Mouse (Mus musculus): Measurements from ENCODE around the gene Anxa4.

Gene Anxa4

GRCm38 (mm10) chr6:86800467-86800866 lies 7.1 kb upstream of the Anxa4 start:
- DNase-seq (ENCODE audit: low read depth, low spot score): no peak

- no peak for DNase-seq (ENCODE audit: low read depth, low spot score)
Observed at GRCm38 (mm10) chr6:86797455-86797854, 4.1 kb upstream of the Anxa4 start.

DNA sequence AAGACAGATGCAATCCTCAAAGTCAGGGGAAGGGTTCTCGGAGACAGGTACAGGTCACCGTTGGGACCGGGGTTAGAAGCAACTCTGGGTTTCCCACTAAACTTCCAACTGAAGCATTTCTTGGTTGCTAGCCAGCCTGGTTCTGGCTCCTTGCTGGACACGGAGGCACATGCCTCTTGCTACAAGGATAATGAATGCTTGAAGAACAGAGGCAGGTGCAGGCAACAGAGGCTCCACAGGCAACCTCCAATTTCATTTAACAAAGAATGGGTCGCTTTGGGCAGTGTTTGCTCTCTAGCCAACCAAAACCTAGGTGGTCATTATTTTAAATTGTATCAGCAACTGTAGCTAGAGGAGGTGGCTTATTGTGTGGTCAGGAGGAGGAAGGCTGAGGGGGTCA lies 573 bp upstream of the Anxa4 start:
- DNase-seq (ENCODE audit: low read depth, low spot score): no peak

- no peak for DNase-seq (ENCODE audit: low read depth, low spot score)
Observed at GRCm38 (mm10) chr6:86790351-86790943, 2.9 kb downstream of the Anxa4 start.

DNA sequence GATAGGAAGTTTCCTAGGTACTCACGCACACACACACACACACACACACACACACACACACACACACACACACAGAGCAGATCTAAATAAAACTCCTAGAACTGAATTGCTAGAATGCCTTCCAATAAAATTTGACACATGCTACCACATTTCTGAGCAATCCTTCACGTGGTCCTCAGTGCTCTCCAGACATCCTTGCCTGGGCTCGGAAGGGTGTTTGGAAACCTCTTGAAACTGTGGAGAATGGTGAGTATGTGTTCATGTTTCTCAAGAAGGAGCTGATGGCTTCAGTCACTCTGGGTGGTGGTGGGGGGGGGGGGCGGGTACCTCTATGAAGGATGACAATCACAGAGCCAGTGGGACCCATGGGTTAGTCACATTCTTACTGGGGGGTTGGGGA lies 5.1 kb downstream of the Anxa4 start:
- DNase-seq (ENCODE audit: low read depth, low spot score): no peak

GRCm38 (mm10) chr6:86786545-86786944 lies 6.8 kb downstream of the Anxa4 start:
- DNase-seq (ENCODE audit: low read depth, low spot score): no peak

GRCm38 (mm10) chr6:86784739-86785138 lies 8.6 kb downstream of the Anxa4 start:
- DNase-seq (ENCODE audit: low read depth, low spot score): no peak

GRCm38 (mm10) chr6:86782342-86782741 lies 11.0 kb downstream of the Anxa4 start:
- DNase-seq (ENCODE audit: low read depth, low spot score): no peak

- DNase-seq (ENCODE audit: low read depth, low spot score): no peak
Observed at GRCm38 (mm10) chr6:86781361-86781957, 11.9 kb downstream of the Anxa4 start.

GRCm38 (mm10) chr6:86778910-86779594 lies 14.3 kb downstream of the Anxa4 start:
- no peak for DNase-seq (ENCODE audit: low read depth, low spot score)

DNA sequence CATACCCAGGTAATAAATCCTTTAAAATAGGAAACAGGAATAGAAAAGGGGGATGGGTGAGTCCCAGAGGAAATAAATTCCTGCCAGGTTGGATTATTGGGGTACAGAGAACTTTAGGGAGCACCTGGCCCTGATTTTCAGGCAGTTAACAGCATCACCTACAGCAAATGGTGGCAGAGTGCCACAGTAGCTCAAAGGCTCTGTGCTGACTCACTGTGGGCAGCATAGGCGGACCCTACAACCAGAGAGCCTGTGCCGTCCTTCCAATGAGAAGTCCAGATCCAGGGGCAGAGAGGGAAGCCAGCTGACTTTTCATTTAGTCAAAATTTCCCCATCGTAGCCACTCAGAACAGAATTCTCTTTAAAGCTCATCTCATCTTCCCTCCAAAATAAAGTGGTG lies 16.2 kb downstream of the Anxa4 start:
- peak; percentile 16 for DNase-seq (ENCODE audit: low read depth, low spot score)

DNA sequence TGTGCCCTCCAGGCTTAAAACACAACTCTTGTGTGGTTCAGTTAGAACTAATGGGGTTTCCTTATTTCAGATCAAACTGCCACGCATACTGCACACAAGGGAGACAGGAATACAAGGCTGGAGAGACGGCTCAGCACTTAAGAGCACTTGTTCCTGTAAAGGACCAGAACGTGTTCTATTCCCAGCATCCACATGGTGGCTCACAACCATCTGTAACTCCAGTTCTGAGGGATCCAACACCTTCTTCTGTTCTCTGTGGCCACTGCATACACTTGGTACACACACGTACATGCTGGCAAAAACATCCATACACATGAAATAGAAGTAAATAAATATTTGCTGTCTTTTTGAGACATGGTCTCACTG lies 16.7 kb downstream of the Anxa4 start:
- DNase-seq (ENCODE audit: low read depth, low spot score): no peak

DNA sequence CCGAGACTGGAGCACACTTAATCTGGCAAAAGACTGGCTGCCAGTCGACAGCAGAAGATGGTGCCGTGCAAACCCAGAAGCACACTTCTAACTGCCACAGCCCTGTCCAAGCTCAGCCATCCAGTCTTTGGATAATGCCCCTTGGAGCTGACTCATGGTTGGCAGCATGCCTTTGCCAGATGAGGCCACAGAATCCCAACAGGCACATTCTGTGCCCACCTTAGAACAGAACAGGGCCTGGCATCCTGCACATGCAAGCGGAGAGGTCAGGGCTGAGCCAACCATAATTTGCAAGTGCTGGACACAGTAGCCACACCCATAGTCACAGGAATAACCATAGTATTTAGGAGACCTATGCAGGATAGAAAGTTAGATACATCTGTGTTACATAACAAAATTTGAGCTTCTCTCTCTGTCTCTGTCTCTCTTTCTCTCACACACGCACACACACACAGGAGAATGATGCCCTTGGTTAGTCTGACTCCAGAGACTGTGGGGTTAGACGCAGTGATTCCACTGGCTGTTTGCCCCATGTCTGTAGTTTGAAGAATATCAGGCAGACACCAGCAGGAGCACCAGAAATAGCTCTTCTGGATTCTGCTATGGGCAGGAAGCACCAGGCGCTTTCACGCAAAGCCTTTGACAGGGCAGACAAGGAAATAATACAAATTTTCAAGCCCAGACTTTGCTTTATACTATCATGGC lies 17.2 kb downstream of the Anxa4 start:
- no peak for DNase-seq (ENCODE audit: low read depth, low spot score)

- DNase-seq (ENCODE audit: low read depth, low spot score): no peak
Observed at GRCm38 (mm10) chr6:86774937-86775336, 18.4 kb downstream of the Anxa4 start.

DNA sequence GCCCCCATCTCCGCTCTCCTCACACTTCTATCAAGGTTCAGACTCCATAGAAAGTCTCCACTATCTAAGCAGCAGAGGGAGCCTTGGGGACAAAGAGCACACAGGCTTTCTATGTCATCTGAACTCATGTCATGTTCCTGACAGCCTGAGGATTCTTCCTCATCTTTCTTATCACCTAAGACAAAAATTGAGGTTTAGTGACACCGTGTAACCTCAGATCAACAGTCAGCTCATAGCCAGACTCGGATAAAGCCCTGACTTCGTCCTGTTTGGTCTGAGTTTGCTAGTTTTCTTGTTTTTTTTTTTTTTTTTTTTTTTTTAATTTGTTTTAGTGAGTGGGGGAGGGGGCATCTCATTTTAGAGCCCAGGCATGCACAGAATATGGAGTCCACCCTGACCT lies 19.6 kb downstream of the Anxa4 start:
- no peak for DNase-seq (ENCODE audit: low read depth, low spot score)

DNA sequence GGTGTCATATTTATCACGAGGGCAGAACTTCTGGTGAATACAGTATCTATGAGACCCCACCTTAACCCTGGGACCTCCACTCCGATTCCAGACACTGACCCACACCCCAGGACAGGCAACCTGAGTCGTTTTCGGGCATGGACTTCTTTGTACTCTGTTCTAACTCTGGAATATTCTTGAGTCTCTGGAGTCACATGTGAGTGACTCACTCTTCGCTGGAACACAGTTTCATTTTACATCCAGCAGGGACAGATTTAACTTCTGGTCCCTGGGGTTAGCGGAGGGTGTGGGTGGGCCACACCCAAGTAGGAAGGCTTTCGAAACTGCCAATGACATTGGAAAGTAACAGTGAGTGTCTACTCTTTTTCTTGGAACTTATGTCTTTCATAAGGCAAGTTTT lies 20.8 kb downstream of the Anxa4 start:
- DNase-seq (ENCODE audit: low read depth, low spot score): no peak

DNA sequence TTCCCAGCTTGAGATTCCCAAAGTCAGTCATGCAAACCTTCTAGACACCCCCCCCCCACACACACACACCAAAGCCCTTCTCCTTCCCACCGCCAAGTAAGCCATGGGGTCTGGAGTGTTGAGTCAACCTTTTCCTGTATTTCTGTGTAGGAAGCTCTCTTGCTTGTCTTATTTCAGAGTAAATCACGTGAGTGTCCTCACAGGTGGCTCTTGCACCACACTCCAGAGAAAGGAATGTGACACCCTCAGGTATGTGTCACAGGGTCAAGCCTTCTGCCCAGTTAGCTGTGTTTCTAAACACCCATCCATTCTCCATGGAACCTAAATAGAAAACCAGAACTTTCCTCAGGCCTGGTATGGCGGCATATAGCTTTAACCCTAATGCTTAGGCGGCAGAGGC lies 24.4 kb downstream of the Anxa4 start:
- DNase-seq (ENCODE audit: low read depth, low spot score): no peak

GRCm38 (mm10) chr6:86768186-86768776 lies 25.1 kb downstream of the Anxa4 start:
- DNase-seq (ENCODE audit: low read depth, low spot score): no peak

DNA sequence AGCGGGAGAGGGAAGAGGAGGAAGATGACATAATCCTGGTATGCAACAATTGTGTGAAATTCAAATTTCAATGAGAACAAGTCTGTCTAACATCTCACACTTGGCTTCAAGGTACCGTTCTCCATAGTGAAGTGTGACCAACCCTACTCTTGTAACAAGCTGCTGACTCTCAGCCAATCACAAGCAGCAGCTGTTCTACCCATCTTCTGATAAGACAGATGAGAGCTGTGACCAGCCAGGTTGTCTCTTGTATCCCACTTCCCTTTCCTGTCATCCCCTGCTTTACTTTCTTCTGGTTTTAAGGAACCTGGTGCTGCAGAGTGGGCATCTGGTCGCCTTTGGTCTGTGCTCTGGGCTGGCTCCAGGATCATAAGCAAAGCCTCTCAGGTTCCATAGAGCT lies 25.9 kb downstream of the Anxa4 start:
- no peak for DNase-seq (ENCODE audit: low read depth, low spot score)

DNA sequence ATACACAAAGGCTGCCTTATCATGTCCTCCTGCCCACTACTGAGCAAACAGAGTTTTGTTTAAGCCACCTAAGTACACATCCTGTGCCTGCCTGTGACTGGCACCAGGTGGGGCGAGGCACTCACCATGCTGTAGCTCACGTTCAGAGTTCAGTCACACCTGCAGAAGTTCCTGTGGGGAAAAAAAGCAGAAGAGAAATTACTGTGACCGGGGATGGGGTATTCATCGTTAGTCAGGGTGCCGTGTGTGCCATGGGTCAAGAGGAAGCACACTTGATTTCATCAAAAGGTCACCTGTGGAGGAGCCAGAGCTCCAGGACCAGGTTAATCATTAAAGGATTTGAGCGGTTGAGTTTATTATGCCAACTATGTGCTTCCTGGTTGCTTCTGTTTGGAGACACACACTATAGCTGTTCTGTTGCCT lies 27.7 kb downstream of the Anxa4 start:
- DNase-seq (ENCODE audit: low read depth, low spot score): no peak

DNA sequence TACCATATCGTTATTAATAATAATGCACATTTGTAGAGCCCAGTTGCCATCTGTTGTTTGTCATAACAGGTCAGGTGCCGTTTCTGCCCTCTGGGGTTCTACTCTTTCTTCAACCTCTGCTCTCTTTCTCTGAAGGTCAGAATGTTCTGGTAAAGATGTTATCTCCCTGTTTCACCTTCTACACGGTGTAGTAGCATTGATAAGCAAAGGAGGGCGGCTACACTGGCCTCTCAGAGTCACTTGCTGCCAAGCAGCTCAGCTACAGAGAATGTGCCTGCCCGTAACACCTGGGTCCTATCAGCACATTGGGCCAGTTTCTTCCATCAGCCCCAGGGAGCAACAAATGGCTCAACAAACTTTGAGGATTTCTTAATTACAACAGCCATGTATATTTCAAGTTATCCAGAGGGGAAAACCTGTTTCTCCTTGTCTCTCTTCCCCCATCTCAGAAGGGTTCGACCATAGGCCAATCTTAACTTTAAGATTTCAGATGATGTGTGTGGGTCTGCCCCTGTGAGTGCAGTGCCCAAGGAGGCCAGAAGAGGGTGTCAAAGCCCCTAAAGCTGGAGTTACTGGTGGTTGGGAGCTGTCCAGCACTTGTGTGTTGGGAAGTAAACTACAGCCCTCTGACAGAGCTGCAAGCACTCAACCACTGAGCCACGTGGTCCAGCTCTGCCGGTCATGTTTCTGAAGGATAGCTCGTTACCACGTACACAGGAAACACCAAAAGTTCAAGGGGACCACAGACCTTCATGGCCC lies 39.1 kb downstream of the Anxa4 start:
- DNase-seq (ENCODE audit: low read depth, low spot score): no peak
